Mouse (Mus musculus): ENCODE measurements around the gene Chp1.

GRCm38 (mm10) chr2:119561794-119562193 is 14.3 kb downstream of the Chp1 start:
- no peak for TF ChIP-seq CTCF (IDR thresholded peaks at IDR 0.05)
- TF ChIP-seq EP300 (IDR thresholded peaks at IDR 0.05), result no peak
